Mouse (Mus musculus) adrenal gland, adult (tissue): Measurements from ENCODE around the gene Pga5.

Experiments
- DNase-seq, 2 experiments: peaks; one replicate each; pipeline ENCODE4 v3.0.0; 2022 to 2023; ENCODE audit warnings: low spot score in 1 of 2; ENCODE audit not compliant: inconsistent age in 2 of 2

Gene Pga5

DNA sequence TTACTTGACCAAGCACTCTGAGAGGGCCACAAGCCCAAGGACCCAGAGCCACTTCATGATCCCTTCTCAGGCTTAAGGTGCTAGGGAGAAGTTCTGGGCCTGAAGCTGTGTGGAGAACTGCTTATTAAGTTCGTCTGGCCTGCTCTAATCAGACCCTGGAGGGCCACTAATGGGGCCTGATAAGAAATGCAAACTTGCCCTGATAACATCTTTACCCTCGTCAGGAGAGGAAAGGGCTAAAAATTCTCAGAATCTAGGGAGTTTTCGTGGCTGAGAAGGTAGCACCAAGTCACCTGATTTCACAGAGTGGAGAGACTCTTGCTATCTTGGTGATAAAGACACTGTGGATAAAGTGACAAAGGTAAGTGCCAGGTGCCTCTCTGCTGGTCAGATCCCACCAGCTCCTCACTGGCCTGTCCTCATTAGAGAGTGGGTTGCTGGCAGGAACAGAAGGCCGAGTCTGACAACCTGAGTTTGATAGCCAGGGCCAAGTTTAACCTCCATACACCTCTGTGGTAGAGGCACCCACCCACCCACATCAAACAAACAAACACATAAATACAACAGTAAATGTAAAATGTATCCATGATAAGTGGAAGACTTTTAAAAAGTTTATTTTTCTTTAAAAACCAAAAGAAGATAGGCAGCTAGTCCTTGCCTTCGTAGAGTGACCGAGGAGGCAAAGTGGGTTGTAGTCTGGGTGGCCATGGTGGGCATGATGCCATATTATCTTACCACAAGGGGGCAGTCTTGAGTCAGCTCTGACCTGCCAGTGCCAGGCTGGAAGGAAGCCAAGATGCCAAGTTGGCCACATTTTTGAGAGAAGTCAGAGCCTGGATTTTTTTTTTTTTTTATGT, at the start of gene Pga5:
TSS of gene Pga5 (minus strand) at position 157 of the 857 bp plus-strand sequence.
- peak; percentile 78 to 94 for DNase-seq

DNA sequence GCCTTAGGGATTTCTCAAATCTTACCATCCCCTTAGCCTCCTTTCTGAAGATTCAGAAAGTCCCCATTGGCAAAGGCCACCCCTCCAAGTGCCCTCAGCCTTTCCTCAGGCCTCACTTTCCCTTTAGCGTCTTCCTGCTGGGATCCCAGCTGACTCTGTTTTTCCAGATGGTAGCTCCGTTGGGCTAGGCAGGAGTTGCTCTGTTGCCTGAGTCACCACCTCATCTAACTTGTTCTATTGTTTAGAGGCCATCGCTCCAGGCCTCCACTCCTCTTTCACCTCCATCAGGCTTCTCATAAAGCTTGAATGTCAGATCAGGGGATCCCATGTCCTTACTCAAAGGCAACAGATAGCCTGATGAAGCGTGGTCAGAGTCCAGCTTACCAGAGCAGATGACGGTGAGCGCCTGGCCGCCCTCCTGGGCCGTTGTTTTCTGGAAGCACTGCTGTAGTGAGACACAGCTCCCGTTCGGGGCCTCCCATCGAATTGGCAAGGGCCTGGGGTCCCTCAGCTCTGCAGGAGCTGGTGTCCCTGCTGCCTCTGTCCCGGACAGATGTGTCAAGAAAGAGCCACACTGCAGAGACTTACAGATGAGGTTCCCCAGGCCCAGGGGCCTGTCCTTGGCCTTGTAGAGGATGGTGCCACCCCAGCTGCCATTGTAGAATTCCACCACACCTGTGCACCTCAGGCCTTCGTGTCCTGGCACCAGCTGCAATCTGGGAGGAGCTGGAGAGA, 46.9 kb upstream of the Pga5 start:
- no peak for DNase-seq

DNA sequence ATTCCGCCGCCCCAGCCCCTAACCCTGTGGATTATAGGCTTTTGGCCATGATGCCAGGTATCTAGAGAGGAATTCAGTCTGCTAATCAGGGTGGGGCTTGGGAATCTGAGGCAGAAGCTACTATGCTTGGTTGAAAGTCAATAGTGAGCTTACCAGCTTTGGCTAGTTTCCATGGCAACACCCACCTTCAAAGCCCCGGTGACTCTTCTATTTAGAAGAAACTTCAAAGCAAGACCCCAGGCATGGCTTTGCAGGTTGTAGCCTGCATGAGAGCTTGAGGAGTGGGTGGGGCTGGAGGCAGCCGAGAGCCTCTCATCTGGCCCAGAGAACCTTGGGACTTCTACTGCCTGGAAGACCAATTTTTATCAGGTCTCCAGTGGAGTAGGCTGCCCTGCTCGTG, 45.8 kb upstream of the Pga5 start:
- DNase-seq = no peak

DNA sequence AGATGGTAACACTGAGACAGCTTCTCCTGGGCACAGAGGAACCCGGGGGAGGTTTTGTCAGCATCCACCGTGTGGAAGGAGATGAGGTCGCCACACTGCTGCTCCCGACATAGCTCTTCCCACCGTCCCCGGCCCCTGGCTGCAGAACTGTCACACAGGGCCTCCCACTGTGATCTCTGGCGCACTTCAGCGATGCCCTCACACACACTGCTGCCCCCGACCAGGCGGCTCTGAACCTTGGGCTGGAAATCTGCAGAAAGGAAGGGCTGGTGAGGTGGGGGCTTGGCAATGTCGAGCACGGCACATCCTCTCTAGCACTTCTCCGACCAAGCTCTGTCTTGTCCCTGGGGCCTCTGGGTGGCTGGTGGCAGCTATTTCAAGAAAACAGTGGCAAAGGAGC, 45.2 kb upstream of the Pga5 start:
- no peak for DNase-seq

DNA sequence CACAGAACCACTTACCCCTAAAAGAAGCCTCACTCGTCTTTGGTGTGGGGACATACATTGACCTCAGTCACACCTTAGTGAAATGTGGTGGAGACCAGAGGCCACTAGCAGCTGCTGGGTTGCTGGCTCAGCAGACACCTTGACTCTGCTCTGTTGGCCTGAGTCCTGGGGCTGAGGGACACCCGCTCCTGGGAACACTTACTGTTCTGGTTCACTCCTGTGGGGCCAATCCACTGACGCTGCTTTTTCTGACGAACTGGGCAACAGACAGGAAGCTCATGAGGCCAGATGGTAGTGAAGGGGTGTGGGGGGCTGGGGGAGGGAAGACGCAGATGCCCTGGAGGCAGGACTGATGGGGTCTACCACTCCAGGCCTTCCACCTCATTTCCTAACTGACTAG, 43.2 kb upstream of the Pga5 start:
- DNase-seq = no peak

DNA sequence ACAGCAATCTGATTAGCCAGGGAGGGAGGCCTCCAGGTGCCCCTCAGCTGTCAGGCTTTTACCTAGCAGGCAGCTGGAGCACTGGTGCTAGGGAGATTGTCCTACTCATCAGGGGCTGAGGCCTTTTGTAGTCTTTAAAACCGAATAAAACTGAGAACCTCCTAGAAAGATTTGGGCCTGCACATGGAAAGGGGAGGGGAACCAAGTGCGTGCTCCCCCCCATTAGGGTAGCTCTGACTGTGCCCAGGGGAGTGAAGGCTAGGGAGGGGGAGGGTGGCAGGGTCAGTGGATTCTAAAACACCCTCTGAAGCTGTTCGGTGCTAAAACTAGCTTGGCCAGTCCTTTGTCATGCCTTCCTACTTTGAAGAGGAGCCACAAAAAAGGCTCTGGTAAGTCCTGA, 42.7 kb upstream of the Pga5 start:
- peak in 1 of 2 experiments; percentile 34 for DNase-seq

DNA sequence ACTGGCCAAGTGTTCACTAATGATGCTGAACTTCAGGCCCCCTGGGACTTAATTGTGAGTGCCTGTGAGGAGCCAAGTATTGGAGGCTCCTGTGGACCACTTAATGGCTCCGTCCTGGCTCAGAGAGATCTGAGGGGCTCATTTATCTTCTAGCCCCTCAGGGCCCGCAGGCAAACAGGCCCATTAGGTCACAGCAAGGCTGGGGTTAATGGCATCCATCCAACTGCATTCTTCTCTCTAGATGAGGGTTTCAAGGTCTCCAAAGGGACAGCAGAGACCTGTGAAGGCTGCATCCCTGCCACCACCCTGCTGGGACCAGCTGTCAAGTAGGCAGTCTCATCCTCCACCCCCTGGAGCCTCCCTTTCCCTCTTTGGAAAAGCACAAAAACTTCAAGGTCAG, 41.9 kb upstream of the Pga5 start:
- peak in 1 of 2 experiments; percentile 57 for DNase-seq

DNA sequence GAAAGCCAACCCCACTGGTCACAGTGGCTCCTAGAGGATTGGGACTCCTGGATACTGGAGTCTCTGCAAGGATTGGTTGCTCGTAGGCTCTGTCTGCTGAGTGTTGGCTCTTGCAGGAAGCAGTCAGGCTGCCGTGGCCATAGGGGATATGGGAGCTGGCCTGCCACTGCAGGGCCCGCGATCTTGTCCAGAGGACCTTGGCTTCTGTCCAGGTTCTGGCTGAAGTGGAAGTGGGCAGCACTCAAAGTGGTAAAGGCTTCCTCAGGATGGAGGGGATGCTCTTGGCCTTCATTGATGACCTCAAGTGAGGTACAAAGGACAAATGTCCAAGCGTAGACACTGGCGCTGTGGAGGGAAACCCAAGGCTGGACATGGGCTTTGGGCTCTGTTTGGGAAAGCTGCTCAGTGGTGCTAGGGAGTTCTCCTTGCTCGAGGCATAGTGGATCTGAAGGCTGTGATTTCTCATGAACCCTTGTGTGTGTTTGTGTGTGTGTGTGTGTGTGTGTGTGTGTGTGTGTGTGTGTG, 40.4 kb upstream of the Pga5 start:
- DNase-seq = peak in 1 of 2 experiments; percentile 69

DNA sequence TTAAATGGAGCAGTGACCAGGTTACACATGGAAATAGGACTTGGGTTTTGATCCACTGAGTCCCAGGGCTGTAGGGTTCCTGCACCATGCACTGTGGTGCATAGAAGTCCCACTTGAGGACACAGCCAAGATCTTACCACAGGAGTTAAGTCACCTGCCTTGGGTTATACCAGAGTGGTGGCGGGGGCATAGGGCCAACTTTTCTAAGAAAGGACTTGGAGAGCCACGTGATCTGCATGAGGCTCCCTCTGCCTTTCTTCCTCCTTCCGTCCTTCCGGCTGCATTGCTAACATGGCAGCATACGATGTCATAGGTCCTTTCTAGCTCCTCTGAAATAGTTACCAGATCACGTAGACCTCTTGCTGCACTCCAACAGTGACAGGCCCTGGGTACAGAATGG, 37.6 kb upstream of the Pga5 start:
- DNase-seq = no peak

DNA sequence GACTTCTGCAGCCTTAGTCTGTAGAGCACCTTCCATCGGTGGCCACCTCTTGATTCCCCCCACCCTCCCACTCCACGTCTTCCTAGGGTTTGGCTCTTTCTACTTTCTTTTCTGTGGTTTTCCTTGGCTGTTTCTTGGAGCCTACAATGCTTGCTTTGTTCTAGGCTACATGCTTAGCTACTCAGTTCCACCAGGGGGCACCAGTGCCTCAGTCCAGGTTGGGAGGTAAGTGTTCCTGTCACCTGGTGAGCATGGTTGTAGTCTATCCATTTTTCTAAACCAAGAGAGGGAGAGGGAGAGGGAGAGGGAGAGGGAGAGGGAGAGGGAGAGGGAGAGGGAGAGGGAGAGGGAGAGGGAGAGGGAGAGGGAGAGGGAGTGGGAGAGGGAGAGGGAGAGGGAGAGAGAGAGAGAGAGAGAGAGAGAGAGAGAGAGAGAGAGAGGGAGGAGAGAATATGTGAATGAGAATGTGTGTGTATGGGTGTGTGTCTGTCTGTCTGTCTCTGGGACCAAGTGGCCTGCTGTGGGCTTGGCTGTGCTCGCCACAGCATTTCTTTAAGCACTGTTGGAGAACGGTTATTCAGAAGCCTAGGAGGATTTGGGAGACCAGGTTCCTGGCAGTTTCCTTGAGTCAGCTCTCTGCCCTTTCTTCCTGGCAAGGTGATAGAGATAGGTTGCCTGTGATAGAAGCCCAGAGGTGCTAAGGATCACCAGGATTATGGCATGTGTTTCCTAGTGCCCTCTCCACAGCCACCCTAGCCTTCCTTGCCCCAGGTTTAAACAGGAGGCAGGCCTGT, 37.0 kb upstream of the Pga5 start:
- DNase-seq = peak; percentile 40 to 80

DNA sequence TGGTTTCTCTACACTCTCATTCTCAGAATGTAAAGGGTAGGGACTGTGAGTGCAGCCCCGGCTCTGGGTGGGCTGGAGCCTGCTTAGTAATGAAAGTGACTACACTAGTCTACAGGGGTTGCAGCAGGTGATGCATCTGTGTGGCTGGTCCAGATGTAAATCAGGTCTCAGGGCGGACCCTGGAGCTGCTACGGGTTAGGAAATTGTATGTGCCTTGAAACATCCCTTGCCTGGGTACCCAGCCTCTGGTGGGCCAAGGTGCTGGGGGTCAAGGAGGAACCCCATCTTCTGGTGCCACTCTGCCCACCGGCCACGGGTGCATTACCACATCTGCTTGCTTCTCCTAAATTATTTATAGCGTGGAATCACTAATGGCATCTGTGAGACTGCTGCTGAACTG, 36.3 kb upstream of the Pga5 start:
- DNase-seq = peak in 1 of 2 experiments; percentile 22

DNA sequence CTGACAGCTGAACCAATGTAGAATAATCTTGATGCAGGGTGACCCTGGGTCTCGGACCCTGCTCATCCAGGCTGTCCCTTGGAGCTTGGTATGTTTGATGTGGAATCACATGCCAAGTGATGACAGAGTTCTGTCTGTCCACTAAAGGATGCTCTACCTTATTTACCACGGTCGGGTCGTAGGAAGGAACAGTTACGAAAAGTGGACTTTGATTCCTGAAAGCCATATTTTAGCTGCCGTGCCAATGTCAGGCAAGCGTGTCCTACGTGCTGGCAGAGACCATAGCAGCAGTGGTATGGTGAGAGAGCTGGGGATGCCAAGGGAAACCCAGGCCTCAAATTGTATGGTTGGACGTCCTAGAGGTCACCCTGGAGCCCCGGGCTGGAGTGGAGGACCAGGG, 35.7 kb upstream of the Pga5 start:
- no peak for DNase-seq

DNA sequence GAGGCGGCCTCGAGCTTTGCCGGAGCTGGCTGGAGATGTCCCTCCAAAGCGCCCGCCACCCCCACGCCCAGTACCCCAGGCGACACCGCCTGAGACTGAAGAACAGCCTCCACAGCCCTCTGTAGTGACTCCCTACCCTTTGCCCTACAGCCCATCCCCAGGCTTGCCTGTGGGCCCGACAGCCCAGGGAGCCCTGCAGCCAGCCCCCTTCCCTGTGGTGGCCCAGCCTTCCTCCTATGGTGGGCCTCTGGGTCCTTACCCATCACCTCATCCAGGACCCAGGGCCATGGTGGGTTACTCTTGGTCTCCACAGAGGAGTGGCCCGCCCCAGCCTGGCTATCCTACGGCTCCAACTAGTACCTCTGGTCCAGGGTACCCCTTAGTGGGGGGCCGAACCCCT, 34.8 kb upstream of the Pga5 start:
- peak in 1 of 2 experiments; percentile 27 for DNase-seq

DNA sequence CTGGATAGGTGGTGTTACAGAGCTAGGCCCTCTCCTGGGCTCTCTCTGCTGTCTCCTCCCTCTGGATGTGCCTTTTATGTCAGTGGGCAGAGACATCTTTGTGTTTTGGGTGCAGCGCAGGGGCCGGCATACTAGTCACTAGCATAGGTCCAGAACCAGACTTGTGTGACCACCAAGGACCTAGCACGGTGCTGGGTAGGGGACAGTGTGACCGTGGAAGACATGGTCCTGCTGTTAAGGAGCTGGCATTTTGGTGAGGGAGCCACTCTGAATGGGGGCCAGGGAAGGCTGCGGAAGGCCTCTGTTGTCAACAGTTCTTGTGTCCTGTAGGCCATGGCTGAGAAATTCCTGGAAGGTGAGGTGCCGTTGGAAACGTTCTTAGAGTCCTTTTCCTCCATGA, 34.3 kb upstream of the Pga5 start:
- no peak for DNase-seq

DNA sequence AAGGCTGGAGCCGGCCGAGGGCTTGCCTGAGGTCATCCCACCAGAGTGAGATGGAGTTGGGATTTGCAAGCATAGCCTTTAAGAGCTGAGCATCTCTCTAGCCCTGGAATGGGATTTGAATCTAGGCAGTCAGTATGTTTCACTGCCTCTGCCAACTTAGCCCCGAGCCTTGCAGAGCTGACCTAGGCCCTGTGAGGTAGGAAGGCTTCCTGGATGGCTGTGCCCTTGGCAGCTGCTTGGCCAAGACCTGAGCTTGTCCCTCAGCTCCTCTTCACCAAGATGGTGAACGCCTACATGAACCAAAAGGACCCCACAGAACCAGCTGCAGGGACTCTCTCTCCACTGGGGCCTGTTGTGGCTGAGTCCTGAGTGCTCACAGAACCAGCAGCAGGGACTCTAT, 32.9 kb upstream of the Pga5 start:
- no peak for DNase-seq

DNA sequence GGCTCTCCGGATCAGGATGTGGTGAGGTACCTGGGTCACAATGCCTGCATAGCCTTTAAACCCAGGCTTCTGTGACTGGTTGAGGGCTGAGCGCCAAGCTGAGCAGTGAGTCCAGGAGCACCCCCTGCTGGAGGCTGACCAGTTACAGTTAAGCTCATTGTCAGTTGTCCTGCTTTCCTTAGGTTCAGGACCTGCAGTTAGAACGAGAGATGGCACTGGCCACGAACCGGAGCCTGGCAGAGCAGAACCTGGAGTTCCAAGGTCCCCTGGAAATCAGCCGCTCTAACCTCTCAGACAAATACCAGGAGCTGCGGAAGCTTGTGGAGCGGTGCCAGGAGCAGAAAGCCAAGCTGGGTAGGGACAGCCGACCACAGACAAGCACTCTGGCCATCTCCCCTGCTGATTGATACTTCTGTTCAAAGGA, 32.2 kb upstream of the Pga5 start:
- peak; percentile 64 to 84 for DNase-seq

DNA sequence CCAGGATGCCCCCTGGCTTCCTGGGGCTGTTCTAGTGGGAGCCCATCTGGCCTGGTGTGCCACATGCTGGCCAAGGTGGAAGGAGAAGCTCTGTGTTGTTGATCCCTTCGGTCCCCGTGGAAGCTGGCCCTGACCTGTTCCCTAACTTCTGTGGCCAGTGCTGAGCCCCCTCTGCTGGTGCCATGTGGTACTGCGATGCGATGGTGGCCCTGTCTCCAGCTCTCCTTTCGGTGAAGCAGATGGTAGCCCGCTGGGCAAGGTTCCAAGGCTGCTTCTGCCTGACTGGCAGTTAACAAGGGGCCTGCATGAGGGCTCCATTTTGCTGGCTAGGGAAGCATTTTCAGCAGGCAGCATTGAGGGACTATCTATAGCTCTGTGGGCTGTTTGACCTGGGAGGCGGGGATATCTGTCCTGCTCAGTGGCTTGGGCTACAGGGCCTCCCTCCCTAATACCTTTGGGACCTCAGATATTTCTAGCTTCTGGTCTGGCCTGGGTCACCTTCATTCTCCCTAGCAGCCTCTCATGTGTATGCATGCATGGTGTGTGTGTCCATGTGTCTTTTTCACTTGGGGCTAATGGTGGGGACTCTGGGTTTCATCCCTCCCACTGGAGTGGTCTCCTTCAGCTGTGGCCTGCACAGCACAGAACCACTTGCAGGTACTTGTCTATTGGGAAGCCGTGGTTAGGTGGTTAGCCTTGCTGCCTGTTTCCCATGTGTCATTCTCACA, 31.7 kb upstream of the Pga5 start:
- DNase-seq = peak; percentile 93 to 98

DNA sequence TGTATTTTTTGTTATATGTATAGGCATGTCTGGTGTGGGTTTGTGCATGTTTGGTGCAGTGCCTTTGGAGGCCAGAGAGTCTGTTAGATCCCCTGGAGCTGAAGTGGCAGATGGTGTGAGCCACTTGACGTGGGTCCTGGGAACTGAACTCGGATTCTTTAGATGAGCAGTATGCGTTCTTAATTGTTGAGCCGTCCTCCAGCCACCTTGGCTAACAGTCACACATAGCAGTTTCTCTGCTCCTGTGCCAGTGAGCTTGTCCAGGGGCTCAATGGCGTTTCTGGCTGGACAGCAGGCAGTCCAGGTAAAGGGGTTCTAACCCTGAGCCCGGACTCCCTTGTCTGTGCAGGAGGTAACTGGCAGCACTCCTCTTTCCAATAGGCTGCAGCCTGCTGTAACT, 31.0 kb upstream of the Pga5 start:
- no peak for DNase-seq

DNA sequence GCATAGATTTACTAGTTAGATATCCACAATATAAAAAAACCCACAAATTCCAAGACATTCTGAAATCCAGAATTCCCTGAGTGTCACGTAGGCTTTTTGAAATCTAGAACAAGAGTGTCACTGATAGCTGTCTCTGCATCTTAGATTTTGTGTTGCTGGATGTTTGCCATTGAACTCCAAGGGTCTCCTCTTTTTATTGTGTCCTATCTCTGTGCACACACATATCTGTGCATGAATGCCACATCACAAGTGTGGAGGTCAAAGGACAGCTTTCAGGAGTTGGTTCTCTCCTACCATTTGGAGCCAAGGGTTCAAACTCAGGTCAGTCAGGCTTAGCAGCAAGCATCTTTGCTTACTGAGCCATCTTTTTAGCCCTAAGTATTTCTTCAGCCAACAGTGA, 30.0 kb upstream of the Pga5 start:
- DNase-seq = no peak

DNA sequence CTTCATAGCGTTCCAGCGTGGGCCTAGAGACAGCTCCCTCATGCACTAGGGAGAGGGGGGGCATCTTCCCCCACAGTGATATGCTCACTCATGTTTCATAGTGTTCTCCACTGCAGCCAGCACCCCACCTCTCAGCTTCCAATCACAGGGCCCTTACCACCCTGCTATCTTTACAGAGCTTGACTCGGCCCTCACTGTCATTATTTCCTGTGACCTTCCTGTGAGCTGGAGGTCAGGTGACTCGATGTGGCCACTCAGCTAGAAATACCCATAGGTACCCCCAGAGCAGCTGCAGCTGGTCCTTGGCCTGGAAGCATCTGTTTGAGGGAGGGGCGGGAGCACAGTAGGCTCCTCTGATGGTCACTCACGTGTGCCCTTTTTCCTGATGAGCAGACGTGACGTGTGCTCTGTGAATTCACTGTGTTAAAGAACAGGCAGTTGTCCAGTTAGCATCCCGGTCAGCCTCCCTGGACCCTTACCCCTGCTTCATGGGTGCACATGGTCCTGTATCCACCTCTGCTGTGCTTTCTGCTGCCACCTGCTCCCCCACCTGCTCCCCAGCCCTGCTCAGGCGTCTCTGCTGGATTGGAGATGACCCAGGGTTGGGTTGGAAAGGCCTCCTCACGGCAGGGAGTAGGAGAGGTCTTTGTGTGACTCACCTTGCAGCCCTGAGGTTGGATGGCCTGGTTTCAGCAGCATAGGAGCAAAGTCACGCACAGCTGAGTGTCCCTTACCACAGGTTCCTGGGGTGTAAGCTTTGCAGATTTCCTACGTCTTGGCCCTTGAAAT, 29.4 kb upstream of the Pga5 start:
- peak in 1 of 2 experiments; percentile 43 for DNase-seq
